Mouse (Mus musculus) sigmoid colon, adult 10 weeks (tissue): ENCODE data around the gene Kcnj11. TPM values are rescaled to one million over a fixed set of nuclear protein-coding genes. Genes with fewer than 3 reads are reported as not detected.

ENCODE experiments used
- polyA plus RNA-seq: library from polyadenylated mRNA; stranded (reverse); fragments of 350-450 nt; fragmentation: Illumina TruSeq; extraction: RNeasy Lipid Tissue Mini Kit (QIAGEN cat#74804); gene quantifications from one replicate; pipeline ENCODE4 v1.2.3, GENCODE M21; 2014; ENCODE audit warnings: low read depth, low replicate concordance

Gene Kcnj11
- polyA plus RNA-seq: not detected

GRCm38 (mm10) chr7:46100563-46100962, at the start of gene Kcnj11:
TSS of gene Kcnj11 (minus strand) at chr7:46100764.

Other genes starting within 250 kb of the Kcnj11 start
- 98.6 TPM for gene Kdelr1, start 228.0 kb downstream of the Kcnj11 start, polyA plus RNA-seq
- gene Grin2d, start 222.4 kb downstream of the Kcnj11 start, polyA plus RNA-seq: not detected
- gene Syngr4, start 204.1 kb downstream of the Kcnj11 start, polyA plus RNA-seq: not detected
- 0.63 TPM for gene Tmem143, start 203.8 kb downstream of the Kcnj11 start, polyA plus RNA-seq
- not detected for gene Emp3, start 179.4 kb downstream of the Kcnj11 start, polyA plus RNA-seq
- 1.2 TPM for gene Ccdc114, start 176.7 kb downstream of the Kcnj11 start, polyA plus RNA-seq
- gene Abcc6, start 70.5 kb downstream of the Kcnj11 start, polyA plus RNA-seq: 0.09 TPM
- 2.8 TPM for gene Nomo1, start 67.1 kb downstream of the Kcnj11 start, polyA plus RNA-seq
- gene Abcc8, start 79.3 kb upstream of the Kcnj11 start, polyA plus RNA-seq: not detected
- gene Ush1c, start 137.7 kb upstream of the Kcnj11 start, polyA plus RNA-seq: 7.2 TPM
- gene Otog, start 140.2 kb upstream of the Kcnj11 start, polyA plus RNA-seq: not detected